Mouse (Mus musculus) heart, embryonic 16.5 days (tissue): ENCODE results near the gene 4930415O20Rik. TPM values are rescaled to one million over a fixed set of nuclear protein-coding genes. Genes with fewer than 3 reads are reported as not detected.

Source experiments
- ATAC-seq: fragments of 200-750 bp; cut with Nextera tagmentation; replicated peaks from 2 replicates; pipeline ENCODE4 v1.8.0; 2017; ENCODE audit warnings: moderate number of reproducible peaks; ENCODE audit not compliant: insufficient read depth, low FRiP score; ENCODE audit errors: extremely low read depth
- H3K27ac ChIP-seq: fragments of 300-500 bp; sonication (generic); 2 replicates; pipeline ENCODE4 v1.5.1; 2014; ENCODE audit warnings: mild to moderate bottlenecking, low read length, control low read depth, moderate library complexity
- H3K27me3 ChIP-seq: fragments of 300-500 bp; sonication (generic); 2 replicates; pipeline ENCODE4 v1.6.1; 2014; ENCODE audit warnings: low read length, mixed read lengths; ENCODE audit not compliant: control insufficient read depth, insufficient read depth
- H3K36me3 ChIP-seq: fragments of 300-500 bp; sonication (generic); 2 replicates; pipeline ENCODE4 v1.6.1; 2014; ENCODE audit not compliant: control insufficient read depth, insufficient read depth
- H3K4me1 ChIP-seq: fragments of 300-500 bp; sonication (generic); 2 replicates; pipeline ENCODE4 v1.6.1; 2014; ENCODE audit warnings: low read length, mixed read lengths; ENCODE audit not compliant: control insufficient read depth, insufficient read depth
- H3K4me2 ChIP-seq: fragments of 300-500 bp; sonication (generic); 2 replicates; pipeline ENCODE4 v1.6.1; 2014; ENCODE audit warnings: low read depth, mild to moderate bottlenecking, control low read depth, low read length
- H3K4me3 ChIP-seq: fragments of 300-500 bp; sonication (generic); 2 replicates; pipeline ENCODE4 v1.5.1; 2014; ENCODE audit warnings: mild to moderate bottlenecking, control low read depth, low read length
- H3K9ac ChIP-seq: fragments of 300-500 bp; sonication (generic); 2 replicates; pipeline ENCODE4 v1.6.1; 2014; ENCODE audit warnings: low read length, control low read depth
- H3K9me3 ChIP-seq: fragments of 300-500 bp; sonication (generic); replicated peaks from 2 replicates; pipeline ENCODE4 v1.6.1; 2016; ENCODE audit warnings: low read length; ENCODE audit not compliant: control insufficient read depth
- WGBS: fragments of 180-500 bp; shearing (Covaris S2); extraction: QIAGEN DNeasy Blood & Tissue Kit; methylation state at CpG from one replicate; pipeline ENCODE4 v1.1.7; 2014; 5-methylcytosine and 5-hydroxymethylcytosine counted together
- polyA plus RNA-seq: library from polyadenylated mRNA; unstranded; fragments of >200 nt; fragmentation: Nextera tagmentation; extraction: Ambion mirVana; gene quantifications from 2 replicates; pipeline ENCODE4 v1.2.1, GENCODE M21; 2015

4930415O20Rik gene
- polyA plus RNA-seq = 0.64 TPM in 1 of 2 replicates, not detected in the other

- WGBS = 69% methylated on average over 10 of the region's 10 CpGs
- no peak for ATAC-seq
- H3K4me3 ChIP-seq = no peak within 1 kb of the TSS
Measured at GRCm38 (mm10) chr15:98570873-98571538, at the start of gene 4930415O20Rik, which contains the start of gene Ccnt1. TSS of gene 4930415O20Rik (plus strand) at chr15:98571004. TSS of gene Ccnt1 (minus strand) at chr15:98570923.

DNA sequence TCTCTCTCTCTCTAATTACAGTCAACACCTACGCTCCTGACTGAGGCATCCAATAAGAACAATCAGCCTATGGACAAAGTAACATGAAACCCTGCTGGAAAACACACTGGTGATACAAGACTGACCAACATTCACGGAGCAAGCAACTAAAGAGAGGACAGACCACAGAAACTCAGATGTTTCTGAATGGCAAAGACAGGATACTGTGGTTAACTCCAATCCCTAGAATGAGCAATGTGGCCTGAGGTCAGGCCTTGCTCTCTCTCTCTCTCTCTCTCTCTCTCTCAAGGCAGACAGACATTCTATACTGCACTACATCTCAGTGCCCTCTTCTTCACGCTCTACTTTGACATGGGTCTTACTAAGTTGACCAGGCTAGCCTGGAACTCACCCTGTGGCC is 49.6 kb upstream of the 4930415O20Rik start:
- no peak for ATAC-seq
- H3K9ac ChIP-seq = no peak overlapping the region
- WGBS = 91% methylated on average over 3 of the region's 3 CpGs

More at GRCm38 (mm10) chr15:98570873-98571538, at the start of gene 4930415O20Rik, which contains the start of gene Ccnt1:
- no peak within 1 kb of the TSS for H3K9ac ChIP-seq
- no peak within 1 kb of the TSS for H3K4me2 ChIP-seq
- no peaks in the 10 kb centered on the region for H3K9me3 ChIP-seq
- H3K36me3 ChIP-seq = no peaks in the 10 kb centered on the region
- H3K4me1 ChIP-seq = peaks cover 16% of the 10 kb centered on the region
- no peak within 1 kb of the TSS for H3K27ac ChIP-seq
- no peaks in the 10 kb centered on the region for H3K27me3 ChIP-seq

GRCm38 (mm10) chr15:98526057-98526456 is 44.7 kb upstream of the 4930415O20Rik start:
- Histone ChIP-seq H3K36me3 (peaks cover 80% of the 10 kb centered on the region), H3K4me3 (no peak overlapping the region), H3K4me1 (no peaks in the 10 kb centered on the region), H3K27me3 (no peaks in the 10 kb centered on the region), H3K9ac (no peak overlapping the region), H3K9me3 (no peaks in the 10 kb centered on the region), H3K27ac (no peak overlapping the region), H3K4me2 (no peak overlapping the region)
- ATAC-seq = no peak
- 59% methylated on average over 5 of the region's 5 CpGs for WGBS

More for the DNA sequence above, 49.6 kb upstream of the 4930415O20Rik start:
- H3K27ac ChIP-seq = no peak overlapping the region
- no peaks in the 10 kb centered on the region for H3K9me3 ChIP-seq
- H3K4me1 ChIP-seq = no peaks in the 10 kb centered on the region
- no peaks in the 10 kb centered on the region for H3K27me3 ChIP-seq
- H3K36me3 ChIP-seq = peaks cover 59% of the 10 kb centered on the region
- no peak overlapping the region for H3K4me3 ChIP-seq
- H3K4me2 ChIP-seq = no peak overlapping the region

GRCm38 (mm10) chr15:98527056-98527771 is 43.6 kb upstream of the 4930415O20Rik start:
- no peak overlapping the region for H3K4me3 ChIP-seq
- no peak for ATAC-seq
- peaks cover 79% of the 10 kb centered on the region for H3K36me3 ChIP-seq
- H3K9ac ChIP-seq = no peak overlapping the region
- peaks cover 1% of the 10 kb centered on the region for H3K4me1 ChIP-seq
- H3K9me3 ChIP-seq = no peaks in the 10 kb centered on the region
- H3K27ac ChIP-seq = no peak overlapping the region
- no peaks in the 10 kb centered on the region for H3K27me3 ChIP-seq
- 92% methylated on average over 5 of the region's 5 CpGs for WGBS
- H3K4me2 ChIP-seq = no peak overlapping the region

- no peak for ATAC-seq
Measured at GRCm38 (mm10) chr15:98528066-98528563, 42.7 kb upstream of the 4930415O20Rik start.

DNA sequence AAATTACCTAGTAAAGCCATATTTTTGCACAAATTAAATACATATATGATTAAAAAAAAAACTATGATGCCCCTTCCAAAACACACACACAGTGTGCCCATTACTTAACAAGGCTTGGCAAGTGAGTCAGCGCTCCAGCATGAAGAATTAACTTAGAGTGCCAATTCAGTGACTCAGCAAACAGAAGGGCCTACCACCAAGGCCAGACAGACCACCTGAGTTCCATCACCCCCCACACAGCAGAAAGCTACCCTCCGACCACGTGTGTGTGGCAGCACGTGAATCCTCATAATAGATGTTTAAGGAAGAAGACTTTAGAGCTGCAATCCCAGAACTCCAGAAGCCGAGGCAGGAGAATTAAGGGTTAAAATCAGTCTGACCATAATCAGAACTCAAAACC is 38.5 kb upstream of the 4930415O20Rik start:
- ATAC-seq = no peak
- no peaks in the 10 kb centered on the region for H3K27me3 ChIP-seq
- peak overlapping the region; percentile 94 for H3K4me3 ChIP-seq
- peaks cover 39% of the 10 kb centered on the region for H3K36me3 ChIP-seq
- peak overlapping the region; percentile 97 for H3K9ac ChIP-seq
- H3K4me1 ChIP-seq = peaks cover 7% of the 10 kb centered on the region
- no peaks in the 10 kb centered on the region for H3K9me3 ChIP-seq
- 25% methylated on average over 5 of the region's 5 CpGs for WGBS
- peak overlapping the region; percentile 74 for H3K4me2 ChIP-seq
- no peak overlapping the region for H3K27ac ChIP-seq

More at GRCm38 (mm10) chr15:98528066-98528563, 42.7 kb upstream of the 4930415O20Rik start:
- no peak overlapping the region for H3K4me2 ChIP-seq
- no peak overlapping the region for H3K9ac ChIP-seq
- H3K9me3 ChIP-seq = no peaks in the 10 kb centered on the region
- no peaks in the 10 kb centered on the region for H3K27me3 ChIP-seq
- peaks cover 7% of the 10 kb centered on the region for H3K4me1 ChIP-seq
- 76% methylated on average over 5 of the region's 5 CpGs for WGBS
- no peak overlapping the region for H3K4me3 ChIP-seq
- H3K27ac ChIP-seq = no peak overlapping the region
- peaks cover 70% of the 10 kb centered on the region for H3K36me3 ChIP-seq

GRCm38 (mm10) chr15:98533035-98533531 is 37.7 kb upstream of the 4930415O20Rik start:
- peaks cover 32% of the 10 kb centered on the region for H3K36me3 ChIP-seq
- no peaks in the 10 kb centered on the region for H3K9me3 ChIP-seq
- no peak for ATAC-seq
- peaks cover 7% of the 10 kb centered on the region for H3K4me1 ChIP-seq
- peak overlapping the region; percentile 74 for H3K4me2 ChIP-seq
- H3K27ac ChIP-seq = peak overlapping the region; percentile 11
- peak overlapping the region; percentile 97 for H3K9ac ChIP-seq
- no peaks in the 10 kb centered on the region for H3K27me3 ChIP-seq
- H3K4me3 ChIP-seq = peak overlapping the region; percentile 94
- 0% methylated on average over 18 of the region's 18 CpGs for WGBS

DNA sequence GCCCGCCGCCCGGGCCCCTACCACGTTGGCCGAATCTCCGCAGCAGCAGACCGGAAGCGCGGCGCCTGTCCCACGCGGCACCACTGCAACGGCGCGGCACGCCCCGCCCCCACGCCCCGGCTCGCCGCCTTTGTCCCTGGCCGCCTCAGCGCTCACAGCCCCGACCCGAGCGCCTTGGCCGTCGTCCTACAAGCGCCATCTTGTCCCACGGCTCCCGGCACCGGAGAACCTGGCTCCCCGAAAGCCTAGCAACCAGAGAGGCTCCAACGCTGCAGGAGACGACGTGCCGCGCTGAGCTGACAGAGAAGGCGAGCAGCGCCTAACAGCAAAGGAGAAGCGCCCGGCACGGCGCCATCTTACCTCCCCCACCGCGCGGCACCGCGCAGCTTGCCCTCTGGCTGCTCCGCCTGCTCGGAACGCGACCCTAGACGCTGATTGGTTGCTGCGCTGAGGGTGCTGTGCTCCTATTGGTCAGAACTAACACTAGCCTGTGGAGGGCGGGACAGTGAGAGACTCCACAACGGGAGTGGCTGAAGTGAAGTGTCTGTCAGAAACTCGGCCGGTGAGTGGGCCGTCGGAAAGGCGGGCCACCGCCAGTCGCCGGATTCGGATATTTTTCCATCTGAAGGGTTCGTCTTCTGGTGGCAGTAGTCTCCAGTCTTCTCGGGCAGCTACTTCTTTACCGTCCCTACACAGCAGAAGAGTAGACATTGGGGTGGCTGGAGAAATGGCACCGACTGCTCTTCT is 36.8 kb upstream of the 4930415O20Rik start, which contains the start of gene Kansl2:
Gene Kansl2, minus strand, starts transcription at position 384 of the 747 bp plus-strand sequence.
- H3K27ac ChIP-seq = peak within 1 kb of the TSS; percentile 99
- peak within 1 kb of the TSS; percentile 97 for H3K9ac ChIP-seq
- H3K4me1 ChIP-seq = peaks cover 7% of the 10 kb centered on the region
- H3K9me3 ChIP-seq = no peaks in the 10 kb centered on the region
- H3K27me3 ChIP-seq = no peaks in the 10 kb centered on the region
- peak within 1 kb of the TSS; percentile 75 for H3K4me2 ChIP-seq
- ATAC-seq = peak; percentile 100
- WGBS = under 1% methylated on average over 69 of the region's 70 CpGs
- peak within 1 kb of the TSS; percentile 94 for H3K4me3 ChIP-seq
- H3K36me3 ChIP-seq = peaks cover 25% of the 10 kb centered on the region
